Mouse (Mus musculus): ENCODE data around the gene Mapkapk2. TPM values are rescaled to one million over a fixed set of nuclear protein-coding genes. Genes with fewer than 3 reads are reported as not detected.
A peak's percentile ranks its signal among the peaks of the same experiment; 100 is the strongest.

Gene Mapkapk2
- polyA plus RNA-seq, 1 experiment from 2014 or later = 12.3 TPM

- WGBS (ENCODE audit: insufficient replicate concordance) = 80% methylated on average over 7 of the region's 7 CpGs
- H3K9me3 ChIP-seq (replicated peaks) = no peaks in the 10 kb centered on the region
- peaks cover 7% of the 10 kb centered on the region; the same call in 1 of the 2 replicates for H3K27me3 ChIP-seq
Observed at GRCm38 (mm10) chr1:131015879-131016278, 81.7 kb downstream of the Mapkapk2 start.

GRCm38 (mm10) chr1:131015281-131015680 is 82.3 kb downstream of the Mapkapk2 start:
- Histone ChIP-seq H3K9me3 (replicated peaks) (no peaks in the 10 kb centered on the region), H3K4me2 (no peak overlapping the region), H3K4me1 (replicated peaks) (peaks cover 5% of the 10 kb centered on the region; the same call in 1 of the 2 replicates), H3K9ac (no peak overlapping the region), H3K27ac (no peak overlapping the region), H3K4me3 (replicated peaks) (no peak overlapping the region), H3K36me3 (no peaks in the 10 kb centered on the region), H3K27me3 (peaks cover 4% of the 10 kb centered on the region; the same call in 1 of the 2 replicates)
- DNase-seq (no peak), ATAC-seq (ENCODE audit: low read depth) (no peak)
- 73% methylated on average over 6 of the region's 6 CpGs for WGBS (ENCODE audit: insufficient replicate concordance)

More at GRCm38 (mm10) chr1:131015879-131016278, 81.7 kb downstream of the Mapkapk2 start:
- H3K4me1 ChIP-seq (replicated peaks) = no peaks in the 10 kb centered on the region
- no peak overlapping the region for H3K9ac ChIP-seq
- H3K4me2 ChIP-seq = no peak overlapping the region
- no peak overlapping the region for H3K4me3 ChIP-seq (replicated peaks)
- DNase-seq (no peak), ATAC-seq (ENCODE audit: low read depth) (no peak)
- H3K27ac ChIP-seq = no peak overlapping the region
- no peaks in the 10 kb centered on the region for H3K36me3 ChIP-seq

GRCm38 (mm10) chr1:131013926-131014325 is 83.7 kb downstream of the Mapkapk2 start:
- H3K4me1 ChIP-seq (replicated peaks) = peaks cover 13% of the 10 kb centered on the region; the same call in 1 of the 2 replicates
- no peaks in the 10 kb centered on the region for H3K9me3 ChIP-seq (replicated peaks)
- H3K36me3 ChIP-seq = no peaks in the 10 kb centered on the region
- H3K27me3 ChIP-seq = no peaks in the 10 kb centered on the region; the same call in 1 of the 2 replicates
- no peak overlapping the region for H3K4me3 ChIP-seq (replicated peaks)
- DNase-seq = no peak
- 73% methylated on average over 5 of the region's 5 CpGs for WGBS (ENCODE audit: insufficient replicate concordance)
- ATAC-seq (ENCODE audit: low read depth) = no peak
- no peak overlapping the region for H3K4me2 ChIP-seq
- H3K27ac ChIP-seq = no peak overlapping the region
- no peak overlapping the region for H3K9ac ChIP-seq

DNA sequence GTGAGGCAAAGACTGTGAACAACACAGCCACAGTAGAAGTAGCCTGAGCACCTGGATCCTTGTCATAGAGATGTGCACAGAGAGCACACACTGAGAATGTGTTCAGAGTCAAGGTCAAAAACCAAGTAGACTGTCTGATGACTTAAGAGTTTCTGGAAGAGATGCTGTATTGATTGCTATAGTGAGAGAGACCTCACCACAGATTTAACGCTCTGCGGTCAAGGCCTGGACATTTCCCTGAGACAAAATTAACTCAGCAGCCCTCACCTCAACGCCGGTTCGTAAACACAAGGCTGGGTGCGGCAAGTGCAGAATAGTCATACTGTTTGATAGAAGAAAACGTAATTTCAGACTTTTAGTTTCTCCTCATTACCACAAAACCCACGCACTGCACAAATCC is 85.1 kb downstream of the Mapkapk2 start:
- Histone ChIP-seq H3K9me3 (replicated peaks) (no peaks in the 10 kb centered on the region), H3K27me3 (no peaks in the 10 kb centered on the region), H3K4me1 (replicated peaks) (peaks cover 13% of the 10 kb centered on the region; the same call in 1 of the 2 replicates), H3K4me3 (replicated peaks) (no peak overlapping the region), H3K4me2 (no peak overlapping the region), H3K27ac (no peak overlapping the region), H3K36me3 (no peaks in the 10 kb centered on the region), H3K9ac (no peak overlapping the region)
- ATAC-seq (ENCODE audit: low read depth) = no peak
- 81% methylated on average over 8 of the region's 8 CpGs for WGBS (ENCODE audit: insufficient replicate concordance)
- DNase-seq = no peak

GRCm38 (mm10) chr1:131010201-131011153 is 87.1 kb downstream of the Mapkapk2 start:
- H3K27ac ChIP-seq = no peak overlapping the region
- DNase-seq (no peak), ATAC-seq (ENCODE audit: low read depth) (peak; percentile 76)
- H3K4me1 ChIP-seq (replicated peaks) = peaks cover 13% of the 10 kb centered on the region; the same call in 1 of the 2 replicates
- no peaks in the 10 kb centered on the region for H3K36me3 ChIP-seq
- WGBS (ENCODE audit: insufficient replicate concordance) = 50% methylated on average over 17 of the region's 17 CpGs
- H3K27me3 ChIP-seq = no peaks in the 10 kb centered on the region
- H3K9ac ChIP-seq = no peak overlapping the region
- no peaks in the 10 kb centered on the region for H3K9me3 ChIP-seq (replicated peaks)
- H3K4me3 ChIP-seq (replicated peaks) = no peak overlapping the region
- H3K4me2 ChIP-seq = no peak overlapping the region

GRCm38 (mm10) chr1:131006069-131006468 is 91.6 kb downstream of the Mapkapk2 start:
- no peaks in the 10 kb centered on the region for H3K9me3 ChIP-seq (replicated peaks)
- H3K27me3 ChIP-seq = no peaks in the 10 kb centered on the region
- H3K27ac ChIP-seq = no peak overlapping the region
- no peak overlapping the region for H3K4me2 ChIP-seq
- peaks cover 13% of the 10 kb centered on the region; the same call in 1 of the 2 replicates for H3K4me1 ChIP-seq (replicated peaks)
- 53% methylated on average over 1 of the region's 1 CpGs for WGBS (ENCODE audit: insufficient replicate concordance)
- ATAC-seq (ENCODE audit: low read depth) = no peak
- no peak for DNase-seq
- H3K9ac ChIP-seq = no peak overlapping the region
- H3K36me3 ChIP-seq = no peaks in the 10 kb centered on the region
- no peak overlapping the region for H3K4me3 ChIP-seq (replicated peaks)

Other genes with a start within 250 kb of the Mapkapk2 start
- gene Fcmr, start 232.2 kb downstream of the Mapkapk2 start, polyA plus RNA-seq (2015; fragmentation: Nextera tagmentation; extraction: Ambion mirVana) = not detected in 2 replicates
- gene Il24, start 210.4 kb downstream of the Mapkapk2 start, polyA plus RNA-seq (2015; fragmentation: Nextera tagmentation; extraction: Ambion mirVana) = not detected in 2 replicates
- gene Il20, start 186.4 kb downstream of the Mapkapk2 start, polyA plus RNA-seq (2015; fragmentation: Nextera tagmentation; extraction: Ambion mirVana) = not detected in 2 replicates
- gene Il19, start 157.7 kb downstream of the Mapkapk2 start, polyA plus RNA-seq (2015; fragmentation: Nextera tagmentation; extraction: Ambion mirVana) = not detected in 2 replicates
- gene Il10, start 78.0 kb downstream of the Mapkapk2 start, polyA plus RNA-seq (2015; fragmentation: Nextera tagmentation; extraction: Ambion mirVana) = not detected in 2 replicates
- 16.9 and 19.8 TPM in 2 replicates for gene Dyrk3, start 40.5 kb upstream of the Mapkapk2 start, polyA plus RNA-seq (2015; fragmentation: Nextera tagmentation; extraction: Ambion mirVana)
- gene Eif2d, start 55.4 kb upstream of the Mapkapk2 start, polyA plus RNA-seq (2015; fragmentation: Nextera tagmentation; extraction: Ambion mirVana) = 32.3 and 34.4 TPM in 2 replicates
- 3.9 and 4.7 TPM in 2 replicates for gene Rassf5, start 147.4 kb upstream of the Mapkapk2 start, polyA plus RNA-seq (2015; fragmentation: Nextera tagmentation; extraction: Ambion mirVana)
- gene Ikbke, start 181.8 kb upstream of the Mapkapk2 start, polyA plus RNA-seq (2015; fragmentation: Nextera tagmentation; extraction: Ambion mirVana) = 4.9 and 5.5 TPM in 2 replicates

Measured in liver, embryonic 13.5 days (tissue).